Mouse (Mus musculus) heart, embryonic 10.5 days (tissue): Measurements from ENCODE around the gene Wiz. TPM values are rescaled to one million over a fixed set of nuclear protein-coding genes. Genes with fewer than 3 reads are reported as not detected.
A peak's percentile ranks its signal among the peaks of the same experiment; 100 is the strongest.

Experiments used
- DNase-seq: peaks from one replicate; pipeline ENCODE4 v3.0.0-alpha.2; 2017; ENCODE audit warnings: low spot score
- H3K27ac ChIP-seq: fragments of 300-500 bp; sonication (generic); 2 replicates; pipeline ENCODE4 v1.5.1; 2016; ENCODE audit warnings: mild to moderate bottlenecking
- H3K27me3 ChIP-seq: fragments of 300-500 bp; sonication (generic); 2 replicates; pipeline ENCODE4 v1.6.1; 2016; ENCODE audit warnings: mild to moderate bottlenecking; ENCODE audit not compliant: poor library complexity, insufficient read depth, severe bottlenecking
- H3K36me3 ChIP-seq: fragments of 300-500 bp; sonication (generic); 2 replicates; pipeline ENCODE4 v1.6.1; 2016; ENCODE audit warnings: mild to moderate bottlenecking, moderate library complexity
- H3K4me1 ChIP-seq: fragments of 300-500 bp; sonication (generic); 2 replicates; pipeline ENCODE4 v1.6.1; 2016; ENCODE audit warnings: mild to moderate bottlenecking
- H3K4me3 ChIP-seq: fragments of 300-500 bp; sonication (generic); 2 replicates; pipeline ENCODE4 v1.5.1; 2016; ENCODE audit warnings: mild to moderate bottlenecking, moderate library complexity
- H3K9me3 ChIP-seq: fragments of 300-500 bp; sonication (generic); 2 replicates; pipeline ENCODE4 v1.6.1; 2016; ENCODE audit warnings: mild to moderate bottlenecking, moderate library complexity
- WGBS: fragments of 180-500 bp; shearing (Covaris S2); methylation state at CpG from one replicate; pipeline ENCODE4 v1.1.7; 2016; 5-methylcytosine and 5-hydroxymethylcytosine counted together
- polyA plus RNA-seq: library from polyadenylated mRNA; unstranded; fragments of >200 nt; fragmentation: Nextera tagmentation; extraction: Ambion mirVana; gene quantifications from 2 replicates; pipeline ENCODE4 v1.2.1, GENCODE M21; 2016

Gene Wiz
- polyA plus RNA-seq, 1 experiment from 2014 or later = 21.8 TPM

DNA sequence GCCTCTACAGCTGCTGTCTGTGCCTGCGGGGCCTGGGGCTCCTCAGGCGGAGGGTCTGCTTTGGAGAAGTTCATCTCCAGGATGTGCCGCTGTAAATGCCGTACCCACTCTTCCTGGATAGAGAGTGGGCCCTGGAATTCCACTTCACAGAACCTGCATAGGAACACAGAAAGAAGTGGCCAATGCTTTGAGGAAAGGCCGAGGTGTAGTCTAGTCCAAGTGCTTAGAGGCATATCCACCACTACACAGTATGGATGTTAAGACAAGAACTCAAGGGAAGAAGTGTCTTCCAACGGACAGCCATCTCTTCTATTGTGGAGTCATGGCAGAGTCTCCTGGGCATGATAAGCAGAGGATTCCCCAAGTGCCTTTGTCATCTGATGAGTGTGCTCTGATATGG is 34.2 kb downstream of the Wiz start:
- WGBS = 84% methylated on average over 6 of the region's 6 CpGs
- peak; percentile 50 for DNase-seq

DNA sequence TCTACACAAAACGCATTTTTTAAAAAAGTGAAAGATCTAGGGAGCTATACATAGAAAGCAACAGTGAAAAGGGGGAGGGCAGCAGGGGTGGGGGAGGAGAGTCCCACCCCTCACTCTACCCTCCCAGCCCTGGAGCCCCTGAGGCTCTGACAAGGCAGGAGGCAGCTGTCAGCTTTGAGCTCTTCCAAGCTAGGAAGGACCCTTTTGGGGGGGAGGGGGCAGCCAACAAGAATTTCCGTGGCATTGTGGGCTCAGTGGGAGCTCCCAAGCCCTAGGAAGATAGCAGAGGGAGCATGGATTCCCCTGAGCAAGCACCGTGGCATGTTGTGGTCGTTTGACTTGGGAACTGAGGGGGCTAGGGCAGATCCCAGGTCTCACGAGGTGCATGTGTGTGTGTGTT is 35.0 kb downstream of the Wiz start:
- H3K4me3 ChIP-seq = no peak overlapping the region
- peaks cover 58% of the 10 kb centered on the region for H3K36me3 ChIP-seq
- no peak overlapping the region for H3K27ac ChIP-seq
- DNase-seq = peak; percentile 73
- H3K9me3 ChIP-seq = no peaks in the 10 kb centered on the region
- 62% methylated on average over 5 of the region's 5 CpGs for WGBS
- H3K4me1 ChIP-seq = peaks cover 15% of the 10 kb centered on the region
- no peaks in the 10 kb centered on the region for H3K27me3 ChIP-seq

More for the DNA sequence above, 34.2 kb downstream of the Wiz start:
- H3K27ac ChIP-seq = no peak overlapping the region
- H3K27me3 ChIP-seq = no peaks in the 10 kb centered on the region
- no peaks in the 10 kb centered on the region for H3K9me3 ChIP-seq
- H3K36me3 ChIP-seq = peaks cover 66% of the 10 kb centered on the region
- H3K4me3 ChIP-seq = no peak overlapping the region
- peaks cover 9% of the 10 kb centered on the region; the same call in 1 of the 2 replicates for H3K4me1 ChIP-seq

DNA sequence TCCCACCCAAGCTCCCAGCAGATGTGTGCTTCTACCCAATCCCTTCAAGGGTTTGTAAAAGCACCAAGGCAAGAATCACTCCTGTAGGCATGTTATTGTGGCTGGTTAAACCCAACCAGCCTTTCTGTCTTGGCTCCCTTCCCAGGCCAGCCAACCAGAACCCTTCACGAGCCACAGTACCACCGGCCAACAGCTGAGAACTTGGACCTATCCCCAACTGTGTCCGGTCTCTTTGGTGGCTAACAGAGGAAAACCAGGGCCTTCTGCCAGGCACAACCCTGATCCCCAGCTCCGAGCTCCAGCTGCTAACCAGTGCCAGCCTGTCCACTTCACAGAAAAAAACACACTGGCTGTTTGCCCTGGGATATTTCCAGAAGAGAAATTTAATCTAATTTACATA is 35.5 kb downstream of the Wiz start:
- DNase-seq = peak; percentile 66
- Histone ChIP-seq H3K4me1 (peaks cover 19% of the 10 kb centered on the region), H3K9me3 (no peaks in the 10 kb centered on the region), H3K36me3 (peaks cover 53% of the 10 kb centered on the region), H3K27ac (no peak overlapping the region), H3K27me3 (no peaks in the 10 kb centered on the region), H3K4me3 (no peak overlapping the region)
- 90% methylated on average over 4 of the region's 4 CpGs for WGBS

DNA sequence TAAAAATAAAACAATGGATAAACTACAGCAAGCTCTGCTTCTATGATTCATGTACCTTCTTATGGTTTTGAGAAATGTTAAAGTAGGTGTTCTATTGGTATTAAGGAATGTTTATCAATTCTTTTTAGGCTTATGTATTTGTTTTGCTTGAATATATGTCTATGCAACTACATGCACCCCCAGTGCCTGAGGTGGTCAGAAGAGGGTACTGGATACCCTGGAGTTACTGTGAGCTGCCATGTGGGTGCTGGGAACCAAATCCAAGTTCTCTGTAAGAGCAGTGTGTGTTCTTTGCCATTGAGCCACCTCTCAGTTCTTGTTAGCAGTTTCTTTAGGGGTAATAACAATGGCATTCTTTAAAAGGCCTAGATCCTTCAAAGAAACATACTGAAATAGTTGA is 37.5 kb downstream of the Wiz start:
- H3K27me3 ChIP-seq = no peaks in the 10 kb centered on the region
- no peak for DNase-seq
- H3K4me1 ChIP-seq = peaks cover 27% of the 10 kb centered on the region
- no peaks in the 10 kb centered on the region for H3K9me3 ChIP-seq
- H3K36me3 ChIP-seq = peaks cover 33% of the 10 kb centered on the region
- no peak overlapping the region for H3K27ac ChIP-seq
- H3K4me3 ChIP-seq = no peak overlapping the region

DNA sequence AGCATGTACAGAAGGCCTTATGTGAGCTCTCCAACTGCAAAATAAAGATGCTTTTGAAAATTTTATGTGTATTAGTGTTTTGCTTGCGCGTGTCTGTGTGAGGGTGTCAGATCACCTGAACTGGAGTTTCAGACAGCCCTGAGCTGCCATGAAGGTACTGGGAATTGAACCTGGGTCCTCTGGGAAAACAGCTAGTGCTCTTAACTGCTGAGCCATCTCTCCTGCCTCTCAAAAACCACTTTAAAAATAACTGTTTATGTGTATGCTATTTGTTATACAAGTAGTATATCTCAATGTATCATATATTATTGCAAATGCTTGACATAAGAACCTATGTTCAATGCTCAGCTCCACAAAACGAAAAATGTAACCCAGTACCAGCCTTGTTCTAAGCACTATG is 38.0 kb downstream of the Wiz start:
- Histone ChIP-seq H3K9me3 (no peaks in the 10 kb centered on the region), H3K4me1 (peaks cover 27% of the 10 kb centered on the region), H3K27me3 (no peaks in the 10 kb centered on the region), H3K36me3 (peaks cover 28% of the 10 kb centered on the region), H3K4me3 (peak overlapping the region; percentile 93; the same call in 1 of the 2 replicates), H3K27ac (peak overlapping the region; percentile 17; the same call in 1 of the 2 replicates)
- DNase-seq = no peak
- WGBS = 73% methylated on average over 3 of the region's 3 CpGs

DNA sequence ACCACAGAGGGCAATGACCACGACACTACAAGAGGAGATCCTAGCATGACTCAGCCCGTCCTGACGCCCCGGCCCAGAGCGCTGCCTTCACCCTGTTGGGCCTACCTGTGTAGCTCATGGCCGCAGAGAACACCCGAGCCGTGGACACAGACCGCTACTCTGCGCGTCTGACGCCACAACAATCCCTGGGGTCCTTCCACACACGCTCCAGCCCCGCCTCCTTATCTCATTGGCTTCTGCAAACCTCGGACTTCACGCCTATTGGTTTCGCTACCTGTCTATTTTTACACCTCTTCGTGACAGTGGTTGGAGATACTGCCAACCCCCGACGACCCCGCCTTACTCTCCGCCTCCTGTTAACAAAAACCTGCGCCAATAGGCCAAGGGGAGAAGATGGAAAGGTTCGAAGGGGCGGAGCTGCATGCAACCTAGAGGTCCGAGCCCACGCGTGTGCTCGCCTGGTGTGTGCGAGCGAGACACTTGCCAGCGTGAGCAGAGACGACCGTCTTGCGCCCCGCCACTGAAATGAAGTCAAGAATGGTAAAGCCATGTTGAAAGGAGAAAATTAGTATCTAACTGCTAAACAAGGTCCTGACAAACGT is 38.8 kb downstream of the Wiz start, which contains the start of gene Akap8l:
TSS of gene Akap8l (minus strand) at position 226 of the 602 bp plus-strand sequence.
- peak within 1 kb of the TSS; percentile 93 for H3K4me3 ChIP-seq
- H3K36me3 ChIP-seq = peaks cover 21% of the 10 kb centered on the region
- H3K4me1 ChIP-seq = peaks cover 27% of the 10 kb centered on the region
- H3K27ac ChIP-seq = peak within 1 kb of the TSS; percentile 90
- WGBS = under 1% methylated on average over 37 of the region's 37 CpGs
- DNase-seq = peak; percentile 98
- no peaks in the 10 kb centered on the region for H3K9me3 ChIP-seq
- no peaks in the 10 kb centered on the region for H3K27me3 ChIP-seq

DNA sequence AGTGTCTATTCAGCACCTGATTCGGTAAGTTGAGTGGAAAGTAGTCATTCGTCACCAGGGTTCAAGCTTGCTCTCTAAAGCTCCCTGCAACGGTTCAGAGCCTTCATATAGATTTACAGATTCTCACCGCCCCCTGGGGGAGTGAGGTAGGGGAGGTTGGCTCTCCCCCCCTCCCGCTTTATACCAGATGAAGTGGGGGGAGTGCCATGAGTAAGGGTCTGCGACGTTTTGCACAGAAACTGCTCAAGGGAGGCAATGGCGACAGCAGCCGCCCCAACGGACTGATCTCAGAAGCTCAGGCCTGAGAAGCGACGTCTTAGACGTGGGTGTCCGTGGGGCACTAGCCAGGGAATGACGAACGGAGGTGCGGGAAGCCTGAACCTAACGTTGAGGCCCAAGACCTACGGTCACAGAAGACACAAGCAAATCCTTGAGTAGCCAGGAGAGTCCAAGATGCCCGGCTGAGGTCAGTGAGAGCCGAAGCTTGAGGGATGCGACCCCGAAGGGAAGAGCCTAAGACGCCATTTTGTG is 39.3 kb downstream of the Wiz start:
- H3K9me3 ChIP-seq = no peaks in the 10 kb centered on the region
- under 1% methylated on average over 24 of the region's 24 CpGs for WGBS
- H3K4me1 ChIP-seq = peaks cover 27% of the 10 kb centered on the region
- H3K36me3 ChIP-seq = peaks cover 18% of the 10 kb centered on the region
- no peaks in the 10 kb centered on the region for H3K27me3 ChIP-seq
- H3K27ac ChIP-seq = peak overlapping the region; percentile 90
- no peak for DNase-seq
- peak overlapping the region; percentile 93 for H3K4me3 ChIP-seq

DNA sequence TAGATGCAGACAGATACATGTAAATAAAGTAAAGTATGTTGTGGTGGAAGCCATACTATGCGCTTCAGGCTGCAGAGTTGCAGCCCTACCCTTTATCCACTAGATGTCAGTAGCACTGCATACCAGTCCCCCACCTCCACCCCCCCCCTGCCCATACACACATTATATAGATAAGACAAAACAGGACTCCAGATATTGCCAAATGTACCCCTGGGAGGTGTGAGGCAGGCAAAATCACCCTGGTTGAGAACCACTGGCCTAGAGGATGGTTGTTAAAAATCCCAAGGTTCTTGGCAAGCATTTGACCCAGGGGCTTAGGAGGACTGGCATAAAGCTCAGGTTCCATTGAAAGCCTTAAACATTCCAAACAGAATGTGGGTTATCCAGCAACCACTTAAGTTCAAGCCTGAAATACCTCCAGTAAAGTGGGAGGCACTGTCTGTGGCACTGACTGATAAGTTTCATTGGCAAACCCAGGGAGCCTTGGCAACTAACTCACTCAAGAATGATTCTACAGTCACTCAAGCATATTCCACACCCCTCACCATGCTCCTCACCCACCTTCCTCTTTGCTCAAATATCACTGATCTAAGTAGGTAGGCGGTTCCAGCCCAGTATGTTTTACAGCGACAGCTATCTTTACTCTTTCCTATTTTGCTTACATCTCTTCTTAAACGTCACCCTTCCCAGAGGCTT is 40.1 kb downstream of the Wiz start:
- H3K27ac ChIP-seq = peak overlapping the region; percentile 90

DNA sequence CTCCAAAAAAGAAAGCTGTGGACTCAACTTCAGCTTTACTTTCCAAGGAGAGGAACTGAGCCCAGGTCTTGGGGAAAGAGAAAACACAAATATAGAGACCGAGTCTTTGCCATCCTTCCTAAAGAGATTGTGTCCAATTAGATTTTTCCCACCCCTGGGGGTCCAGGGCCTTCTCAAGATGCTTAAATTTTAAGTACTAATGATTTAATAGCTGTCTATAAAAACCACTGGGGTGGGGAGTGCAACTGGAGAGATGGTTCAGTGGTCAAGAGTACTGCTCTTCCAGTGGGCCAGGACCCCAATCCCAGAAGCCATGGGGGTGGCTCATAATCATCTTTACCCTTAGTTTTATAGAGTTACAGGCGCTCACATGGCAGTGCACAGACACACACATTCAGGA is 40.8 kb downstream of the Wiz start:
- Histone ChIP-seq H3K9me3 (no peaks in the 10 kb centered on the region), H3K4me3 (no peak overlapping the region), H3K27me3 (no peaks in the 10 kb centered on the region), H3K36me3 (peaks cover 18% of the 10 kb centered on the region), H3K27ac (no peak overlapping the region), H3K4me1 (peaks cover 20% of the 10 kb centered on the region)
- no peak for DNase-seq
- 84% methylated on average over 2 of the region's 2 CpGs for whole genome bisulfite sequencing

More for the DNA sequence above, 40.1 kb downstream of the Wiz start:
- no peak for DNase-seq
- WGBS = 7% methylated on average over 4 of the region's 4 CpGs
- H3K36me3 ChIP-seq = peaks cover 18% of the 10 kb centered on the region
- H3K27me3 ChIP-seq = no peaks in the 10 kb centered on the region
- H3K4me3 ChIP-seq = peak overlapping the region; percentile 93
- peaks cover 21% of the 10 kb centered on the region for H3K4me1 ChIP-seq
- no peaks in the 10 kb centered on the region for H3K9me3 ChIP-seq

DNA sequence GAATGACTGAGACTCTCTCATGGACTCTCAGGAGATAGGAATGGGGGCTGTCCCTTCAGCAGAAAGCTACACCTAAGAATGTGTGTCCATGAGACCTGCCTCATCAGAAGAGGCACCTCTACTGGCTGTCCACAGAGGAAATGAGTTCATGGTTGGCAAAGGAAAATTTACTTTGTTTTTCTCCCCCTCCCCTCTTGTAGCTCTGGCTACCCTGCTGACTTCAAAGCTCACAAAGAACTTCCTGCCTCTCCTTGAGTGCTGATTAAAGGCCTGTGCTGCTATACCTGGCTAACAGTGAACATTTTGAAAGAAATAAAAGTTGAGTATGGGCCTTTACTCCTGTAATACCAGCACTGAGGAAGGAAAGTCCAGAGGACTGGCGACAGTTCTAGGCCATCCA is 48.1 kb downstream of the Wiz start:
- no peak overlapping the region for H3K27ac ChIP-seq
- no peaks in the 10 kb centered on the region for H3K9me3 ChIP-seq
- WGBS = 85% methylated on average over 1 of the region's 1 CpGs
- no peak overlapping the region for H3K4me3 ChIP-seq
- DNase-seq = no peak
- H3K4me1 ChIP-seq = peaks cover 11% of the 10 kb centered on the region; the same call in 1 of the 2 replicates
- H3K27me3 ChIP-seq = no peaks in the 10 kb centered on the region
- peaks cover 65% of the 10 kb centered on the region for H3K36me3 ChIP-seq

DNA sequence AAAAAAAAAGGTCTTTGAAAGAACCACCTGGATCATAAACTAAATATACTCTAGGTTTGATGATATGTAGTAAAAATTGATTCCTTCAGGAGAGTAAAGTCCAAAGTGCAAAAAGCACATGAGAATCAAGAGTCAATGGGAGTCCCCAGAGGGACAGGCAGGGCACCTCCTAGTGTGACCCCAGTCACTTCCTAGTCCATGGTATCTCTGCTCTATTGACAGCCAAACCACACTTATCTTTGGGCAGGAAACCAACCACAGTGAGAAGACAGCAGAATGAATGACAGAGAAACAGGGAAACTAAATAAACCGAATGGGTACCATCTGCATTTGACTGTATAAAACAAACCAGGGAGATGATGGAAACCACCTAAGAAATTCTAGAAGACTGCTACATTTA is 49.1 kb downstream of the Wiz start:
- 58% methylated on average over 1 of the region's 1 CpGs for WGBS
- Histone ChIP-seq H3K9me3 (no peaks in the 10 kb centered on the region), H3K4me1 (peaks cover 11% of the 10 kb centered on the region; the same call in 1 of the 2 replicates), H3K4me3 (no peak overlapping the region), H3K36me3 (peaks cover 73% of the 10 kb centered on the region), H3K27me3 (no peaks in the 10 kb centered on the region), H3K27ac (no peak overlapping the region)
- no peak for DNase-seq

DNA sequence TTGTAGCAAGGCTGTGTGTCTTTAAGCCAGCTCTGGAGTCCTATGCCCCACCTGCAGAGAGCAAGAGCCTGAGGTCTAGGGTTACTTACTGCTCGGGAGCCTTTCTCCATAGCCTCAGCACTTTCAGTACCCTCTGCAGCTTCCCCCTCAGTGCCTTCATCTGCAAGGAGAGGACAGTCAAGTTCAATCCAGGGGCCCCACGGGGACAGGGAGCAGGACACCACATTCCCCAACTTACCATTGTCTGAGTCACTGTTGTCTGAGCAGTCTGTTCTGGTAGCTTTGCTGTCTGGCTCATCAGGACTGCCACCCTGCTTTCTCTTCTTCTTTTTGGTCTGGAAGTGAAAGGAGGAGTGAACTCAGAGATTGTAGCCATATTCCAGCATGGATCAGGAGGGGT is 53.4 kb downstream of the Wiz start:
- Histone ChIP-seq H3K4me1 (peaks cover 26% of the 10 kb centered on the region), H3K9me3 (no peaks in the 10 kb centered on the region), H3K36me3 (peaks cover 84% of the 10 kb centered on the region), H3K4me3 (no peak overlapping the region), H3K27ac (no peak overlapping the region), H3K27me3 (no peaks in the 10 kb centered on the region)
- WGBS = 72% methylated on average over 2 of the region's 2 CpGs
- no peak for DNase-seq

DNA sequence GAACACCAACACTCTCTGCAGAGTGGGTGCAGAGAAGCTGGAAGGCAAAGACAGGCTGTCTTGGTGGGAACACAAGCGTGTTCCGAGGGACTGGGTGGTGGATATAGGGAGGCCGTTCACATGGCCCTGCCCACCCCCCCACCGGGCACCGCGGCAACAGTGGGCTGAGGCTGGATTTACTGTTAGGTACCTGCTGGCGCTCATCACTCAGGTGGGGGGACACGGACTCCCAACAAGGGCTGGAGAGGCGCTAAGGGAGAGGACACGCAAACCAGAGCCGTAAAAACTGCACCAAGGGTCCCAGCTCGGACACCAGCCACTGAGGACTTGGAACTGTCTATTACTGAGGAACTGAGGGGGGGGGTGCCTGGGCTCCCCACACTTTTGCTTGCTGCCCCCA is 54.3 kb downstream of the Wiz start:
- H3K27me3 ChIP-seq = no peaks in the 10 kb centered on the region
- no peaks in the 10 kb centered on the region for H3K9me3 ChIP-seq
- H3K4me3 ChIP-seq = no peak overlapping the region
- no peak for DNase-seq
- peaks cover 19% of the 10 kb centered on the region for H3K4me1 ChIP-seq
- 96% methylated on average over 12 of the region's 12 CpGs for WGBS
- H3K27ac ChIP-seq = no peak overlapping the region
- peaks cover 81% of the 10 kb centered on the region for H3K36me3 ChIP-seq
